Mouse (Mus musculus): ENCODE results near the gene Gcnt1.

Gcnt1 gene

DNA sequence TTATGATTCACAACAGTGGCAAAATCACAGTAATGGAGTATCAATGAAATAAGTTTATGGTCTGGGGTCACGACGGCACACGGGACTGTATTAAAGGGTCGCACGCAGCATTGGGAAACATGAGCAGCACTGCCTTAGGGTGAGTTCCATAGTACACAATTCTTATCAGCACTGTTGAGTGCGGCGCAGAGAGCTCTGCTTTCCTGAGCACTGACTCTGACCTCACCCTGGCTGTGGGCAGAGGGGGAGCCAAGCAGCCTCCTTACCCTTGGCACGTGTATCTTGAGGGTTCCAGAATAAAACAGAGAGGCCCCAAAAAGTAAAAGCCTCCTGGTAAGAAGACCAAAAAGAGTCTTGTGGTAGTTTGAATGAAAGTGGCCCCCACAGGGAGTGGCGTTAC is 4.1 kb downstream of the Gcnt1 start:
- DNase-seq (ENCODE audit: inconsistent age in 2 of 2, low spot score in 1 of 2), result no peak

DNA sequence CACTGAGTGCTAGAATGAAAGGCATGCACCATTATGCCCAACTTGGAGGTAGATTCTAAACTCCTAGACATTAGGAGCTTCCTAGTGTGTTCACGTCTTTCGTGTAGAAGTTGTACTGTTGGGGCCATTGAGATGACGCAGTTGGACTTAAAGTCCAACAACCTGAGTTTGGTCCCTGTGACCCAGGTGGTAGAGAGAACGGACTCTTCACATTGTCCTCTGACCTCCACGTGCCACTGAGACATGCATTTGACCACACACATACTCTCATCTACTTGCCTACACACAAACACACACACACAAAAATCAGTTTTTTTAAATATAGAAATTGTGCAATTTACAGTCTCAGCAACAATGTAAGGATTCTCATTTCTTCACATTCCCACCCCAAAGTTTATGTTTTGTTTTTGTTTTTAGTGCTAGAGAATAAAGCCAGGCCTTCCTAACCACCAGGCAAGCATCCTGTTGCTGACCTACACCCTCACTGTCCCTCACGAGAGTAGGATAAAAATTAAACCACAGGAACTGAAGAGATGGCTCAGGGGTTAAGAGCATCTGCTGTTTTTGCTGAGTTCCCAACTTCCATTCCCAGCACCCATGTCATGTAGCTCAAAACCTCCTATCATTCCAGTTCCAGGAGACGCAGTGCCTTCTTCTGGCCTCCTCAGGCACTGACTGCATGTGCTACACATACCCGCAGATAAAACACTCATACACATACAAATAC is 6.1 kb downstream of the Gcnt1 start:
- DNase-seq (ENCODE audit: inconsistent age in 2 of 2, low spot score in 1 of 2), result no peak

- DNase-seq (ENCODE audit: inconsistent age in 2 of 2, low spot score in 1 of 2), result peak; percentile 16 to 69
These were observed 7.9 kb downstream of the Gcnt1 start for GRCm38 (mm10) chr19:17364741-17365140.

DNA sequence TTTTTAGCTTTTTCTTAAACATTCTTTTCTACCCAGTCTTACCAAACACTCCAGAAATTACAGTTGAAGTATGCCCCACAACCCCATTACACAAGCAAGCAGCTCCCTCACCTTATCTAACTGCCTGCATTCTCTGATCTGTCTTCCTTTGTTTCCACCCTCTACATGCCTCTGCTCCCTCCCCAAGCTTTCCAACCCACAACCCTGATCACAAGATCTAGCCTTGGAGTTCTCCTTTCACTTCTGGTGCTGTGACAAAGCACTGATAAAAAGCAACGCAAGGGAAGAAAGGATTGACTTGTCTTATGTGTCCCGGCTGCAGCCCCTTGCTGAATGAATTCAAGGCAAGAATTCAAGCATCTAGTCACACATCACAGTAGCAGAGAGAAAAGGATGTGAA is 11.5 kb downstream of the Gcnt1 start:
- DNase-seq (ENCODE audit: inconsistent age in 2 of 2, low spot score in 1 of 2), result peak in 1 of 2 experiments; percentile 31

GRCm38 (mm10) chr19:17359315-17359890 is 13.2 kb downstream of the Gcnt1 start:
- DNase-seq (ENCODE audit: inconsistent age in 2 of 2, low spot score in 1 of 2), result no peak

- no peak for DNase-seq (ENCODE audit: inconsistent age in 2 of 2, low spot score in 1 of 2)
These were observed 15.3 kb downstream of the Gcnt1 start for GRCm38 (mm10) chr19:17357391-17357790.

GRCm38 (mm10) chr19:17356932-17357331 is 15.7 kb downstream of the Gcnt1 start:
- no peak for DNase-seq (ENCODE audit: inconsistent age in 2 of 2, low spot score in 1 of 2)

DNA sequence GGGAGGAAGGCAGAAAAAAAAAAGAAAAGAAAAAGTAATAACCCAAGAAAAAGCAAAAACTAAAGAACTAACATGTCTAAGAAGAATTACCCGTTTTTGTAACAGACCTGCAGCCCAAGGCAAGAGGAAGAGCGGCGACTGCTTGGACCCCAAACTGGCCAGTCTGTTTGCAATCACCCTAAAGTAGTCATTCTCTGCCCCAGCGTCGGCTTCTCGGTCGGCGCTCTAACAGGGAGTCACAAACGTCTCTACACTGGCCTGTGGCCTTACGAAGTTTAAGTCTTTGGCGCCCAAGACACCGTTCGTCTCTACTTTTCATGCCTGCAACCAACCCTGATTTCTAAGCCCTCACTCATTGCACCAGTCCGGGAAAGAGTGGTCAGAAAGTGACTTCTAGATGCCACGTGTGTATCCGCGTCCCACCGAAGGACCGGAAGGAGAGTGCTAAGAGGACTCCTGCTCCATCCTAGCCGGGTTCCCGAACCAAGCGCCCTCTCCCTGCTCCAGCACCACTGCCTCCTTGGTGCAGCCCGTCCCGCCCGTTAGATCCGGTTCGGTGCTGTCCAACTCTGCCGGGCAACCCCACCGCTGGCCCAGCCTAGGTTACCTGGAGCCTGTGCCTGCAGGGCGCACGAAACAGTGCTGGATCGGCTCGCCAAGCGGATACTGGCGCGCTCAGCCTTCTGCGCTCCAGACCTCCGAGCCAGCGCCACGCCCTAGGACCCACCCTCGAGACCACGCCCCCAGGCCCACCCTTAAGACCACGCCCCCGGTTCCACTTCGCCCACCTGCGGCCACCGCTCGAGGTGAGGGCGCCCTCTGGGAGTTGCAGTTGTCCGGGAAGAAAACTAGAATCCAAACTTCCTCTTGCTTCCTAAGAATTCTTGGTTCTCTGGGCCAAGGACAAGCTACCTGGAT is 16.4 kb downstream of the Gcnt1 start:
- peak; percentile 12 to 59 for DNase-seq (ENCODE audit: inconsistent age in 2 of 2, low spot score in 1 of 2)

DNA sequence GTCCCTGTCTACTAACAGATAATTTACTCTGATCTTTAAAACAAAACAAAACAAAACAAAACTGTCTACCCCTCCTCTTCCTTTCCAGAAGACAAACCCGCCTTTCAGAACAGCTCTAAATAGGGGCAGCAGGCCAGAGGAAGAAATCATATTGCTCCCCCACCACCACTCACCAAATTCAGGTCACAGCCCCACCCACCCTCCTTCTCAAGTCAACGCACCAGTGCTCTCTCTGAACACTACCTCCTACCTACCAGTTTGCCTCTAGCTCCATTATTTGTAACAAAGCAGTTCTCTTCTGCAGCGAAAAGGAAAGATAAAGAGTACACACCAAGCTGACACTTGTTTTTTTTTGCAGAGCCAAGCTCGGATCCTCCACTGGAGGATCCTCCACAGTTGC is 17.3 kb downstream of the Gcnt1 start:
- DNase-seq (ENCODE audit: inconsistent age in 2 of 2, low spot score in 1 of 2), result no peak

DNA sequence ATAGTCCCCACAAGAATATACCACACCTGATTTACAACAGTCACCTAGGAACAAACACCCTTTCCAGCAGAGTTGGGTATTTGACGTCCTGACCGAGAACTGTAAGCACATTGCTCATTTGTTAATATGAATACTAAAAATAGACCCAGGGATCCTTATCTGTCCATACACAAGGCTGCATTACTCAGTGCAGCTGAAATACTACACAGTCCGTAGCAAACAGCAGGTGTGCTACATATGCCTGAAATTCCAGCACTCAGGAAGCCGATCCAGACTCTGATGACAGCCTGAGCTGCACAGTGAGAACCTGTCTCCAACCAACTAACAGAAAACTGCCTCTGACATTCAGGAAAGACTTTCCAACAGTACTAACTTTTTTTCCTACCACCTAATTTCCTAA is 17.8 kb downstream of the Gcnt1 start:
- DNase-seq (ENCODE audit: inconsistent age in 2 of 2, low spot score in 1 of 2), result no peak

- DNase-seq (ENCODE audit: inconsistent age in 2 of 2, low spot score in 1 of 2), result no peak
These were observed 18.3 kb downstream of the Gcnt1 start for GRCm38 (mm10) chr19:17354362-17354761.

- DNase-seq (ENCODE audit: inconsistent age in 2 of 2, low spot score in 1 of 2), result no peak
These were observed 18.9 kb downstream of the Gcnt1 start for GRCm38 (mm10) chr19:17353727-17354126.

- DNase-seq (ENCODE audit: inconsistent age in 2 of 2, low spot score in 1 of 2), result no peak
These were observed 24.8 kb downstream of the Gcnt1 start for GRCm38 (mm10) chr19:17347852-17348251.

DNA sequence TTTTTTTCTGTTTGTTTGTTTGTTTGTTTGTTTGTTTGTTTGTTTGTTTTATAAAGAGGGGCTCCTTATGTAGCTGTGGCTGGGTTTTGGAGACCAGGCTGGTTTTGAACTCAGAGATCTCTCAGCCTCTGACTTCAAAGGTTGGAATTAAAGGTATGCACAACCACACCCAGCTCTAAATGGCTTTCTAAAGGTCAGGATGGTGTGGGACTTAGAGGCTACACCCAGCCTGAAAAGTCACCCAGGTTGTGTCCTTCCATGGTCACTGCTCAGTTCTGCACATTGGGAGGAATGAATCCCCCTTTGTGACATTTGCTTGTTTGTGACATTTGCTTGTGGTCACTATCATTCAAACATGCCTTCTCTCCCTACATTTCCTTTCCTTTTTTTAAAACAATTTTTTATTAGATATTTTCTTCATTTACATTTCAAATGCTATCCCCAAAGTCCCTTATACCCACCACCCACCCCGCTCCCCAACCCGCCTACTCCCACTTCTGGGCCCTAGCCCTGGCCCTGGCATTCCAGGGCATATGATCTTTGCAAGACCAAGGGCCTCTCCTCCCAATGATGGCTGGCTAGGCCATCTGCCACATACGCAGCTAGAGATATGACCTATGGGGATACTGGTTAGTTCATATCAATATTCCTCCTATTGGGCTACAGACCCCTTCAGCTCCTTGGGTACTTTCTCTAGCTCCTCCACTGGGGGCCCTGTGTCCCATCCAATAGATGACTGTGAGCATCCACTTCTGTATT is 25.7 kb downstream of the Gcnt1 start:
- no peak for DNase-seq (ENCODE audit: inconsistent age in 2 of 2, low spot score in 1 of 2)

DNA sequence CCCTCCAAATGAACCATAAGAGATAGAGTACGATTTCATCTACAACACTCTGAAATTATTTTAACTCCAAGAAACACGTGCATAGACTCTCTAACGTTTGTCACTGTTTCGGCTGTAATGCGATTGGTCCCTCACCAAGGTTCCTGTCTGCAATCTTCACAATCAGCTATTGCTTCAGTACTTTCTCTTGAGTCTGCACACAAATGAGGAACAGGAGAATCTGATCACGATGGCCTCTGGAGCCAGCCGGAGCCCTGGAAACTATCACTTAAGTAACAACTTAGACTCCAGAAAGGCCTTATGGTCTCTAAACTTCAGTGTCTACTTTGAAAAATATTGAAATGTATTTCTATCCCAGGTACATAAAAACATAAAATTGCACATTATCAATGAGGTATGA is 27.8 kb downstream of the Gcnt1 start:
- no peak for DNase-seq (ENCODE audit: inconsistent age in 2 of 2, low spot score in 1 of 2)

DNA sequence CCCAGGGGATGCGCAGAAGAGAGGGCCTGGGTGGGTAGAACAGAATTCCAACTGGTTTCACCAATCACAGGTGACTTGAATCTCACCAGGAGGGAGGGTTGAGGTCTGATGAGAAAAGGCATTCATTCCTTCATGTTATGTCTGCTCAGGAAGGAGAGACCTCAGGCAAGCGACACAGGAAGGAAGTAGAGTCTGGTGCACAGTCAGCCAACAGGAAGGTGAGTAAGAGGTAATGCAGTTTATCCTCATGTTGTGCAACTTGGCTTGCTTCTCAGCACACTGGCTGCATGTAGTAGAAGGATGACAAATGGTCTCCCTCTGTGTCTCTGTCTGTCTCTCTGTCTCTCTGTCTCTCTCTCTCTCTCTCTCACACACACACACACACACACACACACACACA is 33.1 kb downstream of the Gcnt1 start:
- DNase-seq (ENCODE audit: inconsistent age in 2 of 2, low spot score in 1 of 2), result no peak

- DNase-seq (ENCODE audit: inconsistent age in 2 of 2, low spot score in 1 of 2), result no peak
These were observed 35.5 kb downstream of the Gcnt1 start for GRCm38 (mm10) chr19:17337057-17337679.

- no peak for DNase-seq (ENCODE audit: inconsistent age in 2 of 2, low spot score in 1 of 2)
These were observed 36.0 kb downstream of the Gcnt1 start for GRCm38 (mm10) chr19:17336646-17337045.

DNA sequence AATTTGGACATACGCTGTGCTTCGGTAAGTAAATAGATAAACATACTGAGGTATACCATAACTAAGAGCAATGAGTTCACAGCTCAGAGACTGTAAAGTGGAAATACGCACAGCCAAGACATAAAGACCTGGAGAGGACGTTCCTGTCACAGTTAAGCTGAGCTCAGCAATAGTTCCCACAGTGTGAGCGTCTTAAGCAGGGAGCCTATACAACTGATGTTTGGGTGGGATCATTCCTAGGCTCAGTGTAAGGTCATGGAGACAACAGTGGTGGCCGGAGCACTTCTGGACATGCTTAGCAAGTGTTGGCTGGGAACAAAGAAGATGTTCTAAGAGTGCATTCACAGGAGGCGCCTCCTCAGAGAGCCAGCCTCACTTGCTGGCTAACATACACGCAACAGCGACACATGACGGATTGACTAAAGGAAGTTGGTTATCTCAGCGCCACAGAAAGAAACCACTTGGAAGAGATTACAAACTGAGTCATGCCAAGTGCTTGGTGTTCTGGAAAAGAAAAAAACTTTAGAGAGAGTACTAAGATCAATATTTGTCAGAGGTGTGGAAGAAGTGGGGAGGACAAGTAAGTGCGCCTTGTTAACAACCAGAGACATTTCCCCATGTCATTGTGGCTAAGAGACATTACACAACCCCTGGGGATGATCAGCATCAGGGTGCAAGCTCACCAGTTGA is 37.9 kb downstream of the Gcnt1 start:
- no peak for DNase-seq (ENCODE audit: inconsistent age in 2 of 2, low spot score in 1 of 2)

DNA sequence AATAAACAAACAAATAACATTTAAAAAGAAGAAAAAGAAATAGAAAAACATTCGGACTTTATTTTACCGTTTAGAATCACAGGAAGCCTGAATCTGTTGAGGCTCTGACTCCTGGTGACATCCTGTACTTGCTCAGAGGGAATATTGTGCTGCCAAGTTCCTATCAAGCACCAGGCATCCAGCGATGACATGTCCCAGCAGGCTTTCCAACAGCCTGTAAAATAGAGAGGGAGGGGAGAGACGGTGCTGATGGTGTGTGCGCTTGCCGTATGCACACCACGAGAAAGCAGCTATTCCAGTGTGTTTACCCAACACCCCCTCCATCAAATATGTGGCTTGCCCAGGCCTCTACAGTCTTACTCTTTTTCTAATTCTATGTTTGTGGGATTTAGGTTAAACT is 39.6 kb downstream of the Gcnt1 start:
- no peak for DNase-seq (ENCODE audit: inconsistent age in 2 of 2, low spot score in 1 of 2)
